Mouse (Mus musculus): ENCODE measurements at regions not wholly inside any gene's neighbourhood (a gene's known extent, or its start where the extent isn't known, plus 50 kb on each side); places are given as distances from the start of the nearest gene placed in this dataset.

- Histone ChIP-seq H3K27ac (no peak overlapping the region), H3K4me3 (no peak overlapping the region)
- no peak for TF ChIP-seq CTCF (conservative IDR thresholded peaks at IDR 0.05)
- DNase-seq (ENCODE audit: low spot score in 2 of 2) = no peak
Observed at GRCm38 (mm10) chr5:139627552-139627951, 84.3 kb downstream of the Uncx start.

GRCm38 (mm10) chr5:139637028-139637427 lies 93.7 kb downstream of the Uncx start:
- Histone ChIP-seq H3K4me3 (no peak overlapping the region), H3K27ac (no peak overlapping the region)
- no peak for TF ChIP-seq CTCF (conservative IDR thresholded peaks at IDR 0.05)
- DNase-seq (ENCODE audit: low spot score in 2 of 2) = no peak

GRCm38 (mm10) chr5:139640652-139641612 lies 95.2 kb downstream of the Micall2 start:
- Histone ChIP-seq H3K4me3 (no peak overlapping the region), H3K27ac (no peak overlapping the region)
- no peak for TF ChIP-seq CTCF (conservative IDR thresholded peaks at IDR 0.05)
- no peak for DNase-seq (ENCODE audit: low spot score in 2 of 2)

DNA sequence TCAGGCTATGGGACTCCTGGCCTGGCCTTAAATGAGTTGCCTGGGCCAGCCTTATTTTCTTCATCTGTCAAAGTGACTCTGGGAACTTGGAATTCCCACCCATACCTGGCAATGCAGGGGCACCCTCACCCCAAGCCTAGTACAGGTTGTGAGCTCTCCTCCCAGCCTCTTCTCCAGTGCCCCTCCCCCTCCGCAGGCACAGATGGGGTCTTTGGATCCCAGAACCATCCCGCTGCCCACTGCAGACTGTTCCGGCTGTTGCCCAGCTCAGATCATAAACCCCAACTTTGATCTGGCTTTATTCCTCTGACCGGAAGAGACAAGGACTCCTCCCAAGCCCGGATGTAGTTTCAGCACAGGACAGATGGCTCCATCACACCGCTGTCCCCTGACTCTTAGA lies 91.3 kb downstream of the Micall2 start:
- no peak overlapping the region for H3K4me3 ChIP-seq
- H3K27ac ChIP-seq = no peak overlapping the region
- no peak for TF ChIP-seq CTCF (conservative IDR thresholded peaks at IDR 0.05)
- DNase-seq (ENCODE audit: low spot score in 2 of 2) = no peak

GRCm38 (mm10) chr5:139651041-139651440 lies 85.1 kb downstream of the Micall2 start:
- no peak for DNase-seq (ENCODE audit: low spot score in 2 of 2)
- Histone ChIP-seq H3K27ac (no peak overlapping the region), H3K4me3 (no peak overlapping the region)
- no peak for TF ChIP-seq CTCF (conservative IDR thresholded peaks at IDR 0.05)

All from layer of hippocampus, adult 2 months (tissue).